Mouse (Mus musculus) right cerebral cortex, postnatal 10 days (tissue): ENCODE data around the gene 4931414P19Rik.

Experiments
- DNase-seq, 2 experiments: peaks; one replicate each; pipeline ENCODE4 v3.0.0; 2021; ENCODE audit warnings: low spot score in 2 of 2

4931414P19Rik gene

GRCm38 (mm10) chr14:54583681-54584338 is 22.0 kb downstream of the 4931414P19Rik start:
- peak in 1 of 2 experiments; percentile 61 for DNase-seq

- DNase-seq, result no peak
Observed at GRCm38 (mm10) chr14:54582536-54582935, 23.3 kb downstream of the 4931414P19Rik start.

- DNase-seq, result no peak
Observed at GRCm38 (mm10) chr14:54579638-54580037, 26.2 kb downstream of the 4931414P19Rik start.

GRCm38 (mm10) chr14:54578063-54578462 is 27.7 kb downstream of the 4931414P19Rik start:
- no peak for DNase-seq

GRCm38 (mm10) chr14:54577089-54577982 is 28.5 kb downstream of the 4931414P19Rik start, which contains the start of gene Ajuba:
Gene Ajuba (minus strand): TSS chr14:54577558.
- DNase-seq, result peak; percentile 84

GRCm38 (mm10) chr14:54576241-54577088 is 29.3 kb downstream of the 4931414P19Rik start:
- no peak for DNase-seq

- peak in 1 of 2 experiments; percentile 45 for DNase-seq
Observed at GRCm38 (mm10) chr14:54575631-54576030, 30.2 kb downstream of the 4931414P19Rik start.

- no peak for DNase-seq
Observed at GRCm38 (mm10) chr14:54575031-54575430, 30.8 kb downstream of the 4931414P19Rik start.

- no peak for DNase-seq
Observed at GRCm38 (mm10) chr14:54574253-54574652, 31.5 kb downstream of the 4931414P19Rik start.

- no peak for DNase-seq
Observed at GRCm38 (mm10) chr14:54572790-54573736, 32.7 kb downstream of the 4931414P19Rik start.

GRCm38 (mm10) chr14:54572122-54572521 is 33.7 kb downstream of the 4931414P19Rik start:
- DNase-seq, result no peak

GRCm38 (mm10) chr14:54569451-54570392 is 36.1 kb downstream of the 4931414P19Rik start:
- no peak for DNase-seq

- peak; percentile 62 to 82 for DNase-seq
Observed at GRCm38 (mm10) chr14:54568694-54569414, 36.9 kb downstream of the 4931414P19Rik start.

GRCm38 (mm10) chr14:54560527-54561242 is 45.1 kb downstream of the 4931414P19Rik start:
- DNase-seq, result no peak

GRCm38 (mm10) chr14:54557330-54557729 is 48.5 kb downstream of the 4931414P19Rik start:
- DNase-seq, result no peak

- peak; percentile 68 to 73 for DNase-seq
Observed at GRCm38 (mm10) chr14:54553975-54554769, 51.6 kb downstream of the 4931414P19Rik start, which contains the start of gene Haus4. Gene Haus4 (minus strand): TSS chr14:54554616.

GRCm38 (mm10) chr14:54553454-54553974 is 52.3 kb downstream of the 4931414P19Rik start:
- no peak for DNase-seq
